Mouse (Mus musculus) heart, postnatal 0 days (tissue): Measurements from ENCODE around the gene Orm1.

ENCODE experiments used
- CTCF ChIP-seq: IDR thresholded peaks from 2 replicates; pipeline ENCODE4 v1.5.1; 2016; ENCODE audit warnings: antibody characterized with exemption, control low read depth, low read depth
- EP300 ChIP-seq: IDR thresholded peaks from 2 replicates; pipeline ENCODE4 v1.6.1; 2016; ENCODE audit warnings: antibody characterized with exemption, low read depth

- TF ChIP-seq EP300: no peak
- no peak for TF ChIP-seq CTCF
Measured at GRCm38 (mm10) chr4:63385784-63386183, 41.4 kb downstream of the Orm1 start.
